Mouse (Mus musculus) spleen, adult 2 months (tissue): ENCODE measurements around the gene Raly. TPM values are rescaled to one million over a fixed set of nuclear protein-coding genes. Genes with fewer than 3 reads are reported as not detected.
"Not testable (repeated sequence)": the region's sequence is repeated elsewhere in the genome, so short reads cannot be mapped to it uniquely, and the experiment has no call there.

ENCODE experiments used
- DNase-seq, 2 experiments: peaks; one replicate each; pipeline versions ENCODE4 v3.0.0 to v3.0.0-alpha.2; 2012 to 2021; ENCODE audit warnings: low spot score in 2 of 2, low read depth in 1 of 2
- H3K27ac ChIP-seq: fragments of 200-500 bp; 2 replicates; pipeline ENCODE4 v1.5.1; 2012; ENCODE audit warnings: low read length, inconsistent platforms; ENCODE audit not compliant: insufficient read depth
- H3K27me3 ChIP-seq: fragments of 200-500 bp; 2 replicates; pipeline ENCODE4 v1.6.1; 2012; ENCODE audit warnings: mild to moderate bottlenecking, moderate library complexity, low read length, inconsistent platforms; ENCODE audit not compliant: control insufficient read depth, insufficient read depth
- H3K36me3 ChIP-seq: fragments of 200-500 bp; 2 replicates; pipeline ENCODE4 v1.6.1; 2012; ENCODE audit warnings: mild to moderate bottlenecking, low read length, inconsistent platforms; ENCODE audit not compliant: control insufficient read depth, insufficient read depth
- H3K4me1 ChIP-seq: fragments of 200-500 bp; 2 replicates; pipeline ENCODE4 v1.6.1; 2011; ENCODE audit warnings: inconsistent platforms; ENCODE audit not compliant: control insufficient read depth, insufficient read depth, insufficient read length
- H3K4me3 ChIP-seq: fragments of 200-500 bp; 2 replicates; pipeline ENCODE4 v1.5.1; 2011; ENCODE audit warnings: mild to moderate bottlenecking, inconsistent platforms; ENCODE audit not compliant: insufficient read depth, insufficient read length; ENCODE audit errors: extremely low read depth
- CTCF ChIP-seq: fragments of 200-500 bp; IDR thresholded peaks from 2 replicates; pipeline ENCODE4 v1.5.1; 2011; ENCODE audit warnings: mild to moderate bottlenecking, inconsistent platforms; ENCODE audit not compliant: insufficient read depth, insufficient read length, insufficient replicate concordance; ENCODE audit errors: extremely low read depth
- POLR2A ChIP-seq: fragments of 200-500 bp; IDR thresholded peaks from 2 replicates; pipeline ENCODE4 v1.6.1; 2011; ENCODE audit warnings: low read depth, low read length, inconsistent platforms
- WGBS: fragments of 180-500 bp; shearing (Covaris S2); methylation state at CpG from one replicate; pipeline ENCODE4 v1.1.7; 2018; 5-methylcytosine and 5-hydroxymethylcytosine counted together
- polyA plus RNA-seq: library from polyadenylated mRNA; depleted of rRNA; stranded (reverse); fragments of >200 nt; gene quantifications from 2 replicates; pipeline ENCODE4 v1.2.3, GENCODE M21; 2012

Raly gene
- polyA plus RNA-seq, 1 experiment = 153 TPM

DNA sequence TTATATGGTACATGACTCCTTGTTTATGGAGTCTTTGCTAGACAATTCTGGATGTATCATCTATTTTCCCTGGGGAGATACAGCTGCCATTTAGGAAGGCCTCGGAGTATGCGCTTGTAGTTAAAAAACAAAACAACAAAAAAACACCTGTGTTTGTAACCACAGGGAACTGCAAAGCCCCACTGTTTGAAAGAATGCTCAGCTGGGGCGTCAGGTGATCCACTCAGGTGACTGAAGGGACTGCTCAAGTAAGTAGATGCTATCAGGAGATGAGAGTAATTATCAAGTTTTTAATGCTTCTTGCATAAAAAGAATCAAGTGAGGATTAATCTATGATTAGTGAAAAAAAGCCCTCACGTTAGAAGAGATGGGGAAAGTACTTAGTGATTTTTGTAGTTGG, 102.7 kb downstream of the Raly start:
- no peak overlapping the region for H3K27ac ChIP-seq
- no peaks in the 10 kb centered on the region for H3K36me3 ChIP-seq
- TF ChIP-seq POLR2A (no peak), CTCF (no peak)
- WGBS = 78% methylated on average over 4 of the region's 4 CpGs
- no peak overlapping the region for H3K4me3 ChIP-seq
- 0 out of 2 replicates have a peak, but pooled peaks cover 2% of the 10 kb centered on the region for H3K27me3 ChIP-seq
- DNase-seq = no peak
- H3K4me1 ChIP-seq = peaks cover 2% of the 10 kb centered on the region

DNA sequence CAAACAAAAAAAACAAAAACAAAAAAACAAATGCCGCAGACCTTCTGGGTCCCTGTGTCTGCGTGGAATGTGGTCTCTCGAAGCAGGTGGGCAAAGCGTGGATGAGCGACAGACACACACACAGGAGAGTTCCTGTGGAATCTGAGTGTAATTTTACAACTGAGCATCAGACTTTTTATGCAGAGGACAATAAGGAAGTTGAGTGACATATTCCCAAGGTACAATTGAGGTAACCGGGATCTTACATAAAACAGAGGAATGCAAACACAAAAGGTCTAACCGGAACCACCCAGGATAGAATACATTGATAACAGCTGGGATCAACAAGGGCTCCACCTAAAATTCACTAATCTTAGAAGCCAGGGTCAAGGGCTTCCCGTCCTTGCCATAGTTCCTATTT, 108.1 kb downstream of the Raly start:
- not testable (repeated sequence) for H3K27me3 ChIP-seq, DNase-seq, H3K4me3 ChIP-seq, H3K27ac ChIP-seq, H3K36me3 ChIP-seq, H3K4me1 ChIP-seq
- 89% methylated on average over 8 of the region's 8 CpGs for WGBS

GRCm38 (mm10) chr2:154899412-154899811, 108.5 kb downstream of the Raly start:
- not testable (repeated sequence) for H3K27ac ChIP-seq, H3K4me3 ChIP-seq, H3K36me3 ChIP-seq, DNase-seq, H3K4me1 ChIP-seq, H3K27me3 ChIP-seq
- WGBS = 88% methylated on average over 4 of the region's 4 CpGs

DNA sequence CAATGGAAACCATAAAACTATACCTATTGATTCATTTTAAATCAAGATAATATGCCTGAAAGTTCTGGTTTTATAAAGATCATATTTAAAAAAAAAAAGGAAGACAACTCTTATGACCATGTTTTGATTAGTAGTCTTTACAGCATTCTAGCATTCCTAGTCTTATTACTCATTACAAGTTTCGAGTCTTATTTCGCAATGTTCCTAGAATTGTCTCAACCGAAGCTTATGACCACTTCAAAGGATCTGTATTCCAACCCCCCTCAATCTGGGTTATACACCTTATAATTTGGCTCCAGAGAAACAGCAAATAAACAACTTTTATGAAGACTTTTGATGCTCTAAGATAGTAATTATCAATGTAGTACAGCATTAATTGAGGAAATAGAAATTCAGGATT, 111.2 kb downstream of the Raly start:
- H3K4me3 ChIP-seq = no peak overlapping the region
- H3K36me3 ChIP-seq = no peaks in the 10 kb centered on the region
- 0 out of 2 replicates have a peak, but pooled peaks cover 2% of the 10 kb centered on the region for H3K27me3 ChIP-seq
- no peaks in the 10 kb centered on the region for H3K4me1 ChIP-seq
- TF ChIP-seq POLR2A (no peak), CTCF (no peak)
- H3K27ac ChIP-seq = no peak overlapping the region
- WGBS = 60% methylated on average over 3 of the region's 3 CpGs
- no peak for DNase-seq

DNA sequence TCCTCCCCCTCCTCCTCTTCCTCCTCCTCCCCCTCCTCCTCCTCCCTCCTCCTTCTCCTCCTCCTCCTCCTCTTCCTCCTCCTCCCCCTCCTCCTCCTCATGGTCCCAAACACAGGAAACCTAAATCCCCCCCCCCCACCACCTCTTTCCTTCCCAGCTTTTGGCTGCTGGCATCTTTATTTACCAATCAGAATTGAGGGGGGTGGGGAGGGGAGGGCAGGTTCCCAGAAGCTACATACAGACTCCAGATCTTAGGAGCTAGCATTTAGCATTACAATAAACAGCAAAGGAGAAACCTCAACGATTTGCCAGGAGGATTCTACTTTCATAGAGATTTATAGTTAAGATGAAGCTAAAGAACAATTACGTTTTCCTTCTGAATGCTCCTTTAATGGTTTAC, 114.9 kb downstream of the Raly start:
- no peaks in the 10 kb centered on the region for H3K4me1 ChIP-seq
- H3K4me3 ChIP-seq = no peak overlapping the region
- TF ChIP-seq CTCF (no peak), POLR2A (no peak)
- no peaks in the 10 kb centered on the region for H3K36me3 ChIP-seq
- H3K27ac ChIP-seq = no peak overlapping the region
- WGBS = 65% methylated on average over 2 of the region's 2 CpGs
- H3K27me3 ChIP-seq = no peaks in the 10 kb centered on the region
- no peak for DNase-seq

- H3K27me3 ChIP-seq, H3K27ac ChIP-seq, H3K4me3 ChIP-seq, H3K4me1 ChIP-seq, DNase-seq, H3K36me3 ChIP-seq: not testable (repeated sequence)
- WGBS = 57% methylated on average over 2 of the region's 2 CpGs
These were observed 117.3 kb downstream of the Raly start for GRCm38 (mm10) chr2:154908223-154908622.

GRCm38 (mm10) chr2:154909789-154910188, 118.9 kb downstream of the Raly start:
- no peak for DNase-seq
- 87% methylated on average over 6 of the region's 6 CpGs for WGBS

More at GRCm38 (mm10) chr2:154909789-154910188, 118.9 kb downstream of the Raly start:
- Histone ChIP-seq H3K27me3 (no peaks in the 10 kb centered on the region), H3K4me1 (no peaks in the 10 kb centered on the region), H3K27ac (no peak overlapping the region), H3K36me3 (no peaks in the 10 kb centered on the region), H3K4me3 (no peak overlapping the region)
- TF ChIP-seq CTCF (no peak), POLR2A (no peak)
